Mouse (Mus musculus): ENCODE data around the gene Osbpl3.

The Osbpl3 gene

GRCm38 (mm10) chr6:50455102-50455828 lies 736 bp downstream of the Osbpl3 start:
- in situ Hi-C loops (cut with MboI, MseI): loop anchor here in 1 of 2 experiments (10.0 kb wide), 1 partner anchor 720 kb away; no protein-coding TSS in a partner anchor

- in situ Hi-C loops (cut with MboI, MseI): loop anchor here in 1 of 2 experiments (10.0 kb wide), 1 partner anchor 721 kb away; no protein-coding TSS in a partner anchor
Observed at GRCm38 (mm10) chr6:50453651-50454050, 2.4 kb downstream of the Osbpl3 start.

GRCm38 (mm10) chr6:50452220-50452619 lies 3.8 kb downstream of the Osbpl3 start:
- in situ Hi-C loops (cut with MboI, MseI): loop anchor here in 1 of 2 experiments (10.0 kb wide), 1 partner anchor 723 kb away; no protein-coding TSS in a partner anchor

GRCm38 (mm10) chr6:50445616-50446015 lies 10.4 kb downstream of the Osbpl3 start:
- in situ Hi-C loops (cut with MboI, MseI): loop anchor here in 1 of 2 experiments (5.0 kb wide), 1 partner anchor 68 kb away; no protein-coding TSS in a partner anchor

GRCm38 (mm10) chr6:50440966-50441862 lies 14.8 kb downstream of the Osbpl3 start:
- in situ Hi-C loops (cut with MboI, MseI): no loop called here

GRCm38 (mm10) chr6:50440197-50440596 lies 15.8 kb downstream of the Osbpl3 start:
- in situ Hi-C loops (cut with MboI, MseI): no loop called here

- in situ Hi-C loops (cut with MboI, MseI): loop anchor here in 1 of 2 experiments (5.0 kb wide), 1 partner anchor 48 kb away; no protein-coding TSS in a partner anchor
Observed at GRCm38 (mm10) chr6:50438900-50439299, 17.1 kb downstream of the Osbpl3 start.

- in situ Hi-C loops (cut with MboI, MseI): loop anchor here in 1 of 2 experiments (5.0 kb wide), 1 partner anchor 49 kb away; no protein-coding TSS in a partner anchor
Observed at GRCm38 (mm10) chr6:50437815-50438214, 18.2 kb downstream of the Osbpl3 start.

GRCm38 (mm10) chr6:50436661-50437060 lies 19.3 kb downstream of the Osbpl3 start:
- in situ Hi-C loops (cut with MboI, MseI): loop anchor here in 1 of 2 experiments (5.0 kb wide), 1 partner anchor 51 kb away; no protein-coding TSS in a partner anchor

- in situ Hi-C loops (cut with MboI, MseI): no loop called here
Observed at GRCm38 (mm10) chr6:50432491-50432890, 23.5 kb downstream of the Osbpl3 start.

GRCm38 (mm10) chr6:50429299-50429698 lies 26.7 kb downstream of the Osbpl3 start:
- in situ Hi-C loops (cut with MboI, MseI): no loop called here

- in situ Hi-C loops (cut with MboI, MseI): no loop called here
Observed at GRCm38 (mm10) chr6:50427051-50427732, 28.8 kb downstream of the Osbpl3 start.

GRCm38 (mm10) chr6:50426571-50426970 lies 29.4 kb downstream of the Osbpl3 start:
- in situ Hi-C loops (cut with MboI, MseI): no loop called here

- in situ Hi-C loops (cut with MboI, MseI): no loop called here
Observed at GRCm38 (mm10) chr6:50424271-50424670, 31.7 kb downstream of the Osbpl3 start.

GRCm38 (mm10) chr6:50420413-50420812 lies 35.6 kb downstream of the Osbpl3 start:
- in situ Hi-C loops (cut with MboI, MseI): no loop called here

GRCm38 (mm10) chr6:50419518-50420290 lies 36.3 kb downstream of the Osbpl3 start:
- in situ Hi-C loops (cut with MboI, MseI): no loop called here

- in situ Hi-C loops (cut with MboI, MseI): no loop called here
Observed at GRCm38 (mm10) chr6:50418951-50419350, 37.0 kb downstream of the Osbpl3 start.

- in situ Hi-C loops (cut with MboI, MseI): no loop called here
Observed at GRCm38 (mm10) chr6:50416854-50417253, 39.1 kb downstream of the Osbpl3 start.

GRCm38 (mm10) chr6:50415431-50415830 lies 40.6 kb downstream of the Osbpl3 start:
- in situ Hi-C loops (cut with MboI, MseI): no loop called here

GRCm38 (mm10) chr6:50414547-50414946 lies 41.5 kb downstream of the Osbpl3 start:
- in situ Hi-C loops (cut with MboI, MseI): no loop called here

GRCm38 (mm10) chr6:50413381-50413780 lies 42.6 kb downstream of the Osbpl3 start:
- in situ Hi-C loops (cut with MboI, MseI): no loop called here

Measured in T-helper 17 cell (primary cell).